Mouse (Mus musculus) hindbrain, postnatal 0 days (tissue): Measurements from ENCODE around the gene Plcg2. TPM values are rescaled to one million over a fixed set of nuclear protein-coding genes. Genes with fewer than 3 reads are reported as not detected.
A peak's percentile ranks its signal among the peaks of the same experiment; 100 is the strongest.

Source experiments
- ATAC-seq: fragments of 200-750 bp; cut with Nextera tagmentation; 2 replicates; pipeline ENCODE4 v1.8.0; 2017; ENCODE audit warnings: mild to moderate bottlenecking, moderate TSS enrichment, moderate library complexity
- DNase-seq: peaks from one replicate; pipeline ENCODE4 v3.0.0-alpha.2; 2015; ENCODE audit warnings: low spot score
- H3K27ac ChIP-seq: fragments of 300-500 bp; sonication (generic); 2 replicates; pipeline ENCODE4 v1.5.1; 2014; ENCODE audit warnings: mild to moderate bottlenecking
- H3K27me3 ChIP-seq: fragments of 300-500 bp; sonication (generic); 2 replicates; pipeline ENCODE4 v1.6.1; 2014; ENCODE audit warnings: low read length, mixed read lengths; ENCODE audit not compliant: insufficient read depth
- H3K36me3 ChIP-seq: fragments of 300-500 bp; sonication (generic); 2 replicates; pipeline ENCODE4 v1.6.1; 2014; ENCODE audit warnings: low read length, mixed read lengths; ENCODE audit not compliant: insufficient read depth
- H3K4me1 ChIP-seq: fragments of 300-500 bp; sonication (generic); 2 replicates; pipeline ENCODE4 v1.6.1; 2014; ENCODE audit warnings: antibody characterized with exemption, low read length, mixed read lengths; ENCODE audit not compliant: insufficient read depth
- H3K4me2 ChIP-seq: fragments of 300-500 bp; sonication (generic); 2 replicates; pipeline ENCODE4 v1.6.1; 2014; ENCODE audit warnings: low read depth, mild to moderate bottlenecking, low read length, moderate library complexity, mixed read lengths
- H3K4me3 ChIP-seq: fragments of 300-500 bp; sonication (generic); 2 replicates; pipeline ENCODE4 v1.5.1; 2014; ENCODE audit warnings: low read length
- H3K9ac ChIP-seq: fragments of 300-500 bp; sonication (generic); replicated peaks from 2 replicates; pipeline ENCODE4 v1.6.1; 2014; ENCODE audit warnings: mild to moderate bottlenecking, low read length, moderate library complexity, mixed read lengths
- H3K9me3 ChIP-seq: fragments of 300-500 bp; sonication (generic); 2 replicates; pipeline ENCODE4 v1.6.1; 2016; ENCODE audit warnings: low read length, mixed read lengths
- CTCF ChIP-seq: IDR thresholded peaks from 2 replicates; pipeline ENCODE4 v1.5.1; 2016; ENCODE audit warnings: antibody characterized with exemption, control low read depth, low read depth
- WGBS: fragments of 180-500 bp; shearing (Covaris S2); extraction: QIAGEN DNeasy Blood & Tissue Kit; methylation state at CpG from one replicate; pipeline ENCODE4 v1.1.7; 2014; 5-methylcytosine and 5-hydroxymethylcytosine counted together
- polyA plus RNA-seq: library from polyadenylated mRNA; unstranded; fragments of >200 nt; fragmentation: Nextera tagmentation; extraction: Ambion mirVana; gene quantifications from 2 replicates; pipeline ENCODE4 v1.2.1, GENCODE M21; 2015
- total RNA-seq: library from RNA; depleted of rRNA; stranded (reverse); fragments of >200 nt; gene quantifications from 2 replicates; pipeline ENCODE4 v1.2.3, GENCODE M21; 2014

Plcg2 gene
- total and polyA plus RNA-seq, 2 experiments from 2014 or later, result 1.5 to 2.5 TPM

DNA sequence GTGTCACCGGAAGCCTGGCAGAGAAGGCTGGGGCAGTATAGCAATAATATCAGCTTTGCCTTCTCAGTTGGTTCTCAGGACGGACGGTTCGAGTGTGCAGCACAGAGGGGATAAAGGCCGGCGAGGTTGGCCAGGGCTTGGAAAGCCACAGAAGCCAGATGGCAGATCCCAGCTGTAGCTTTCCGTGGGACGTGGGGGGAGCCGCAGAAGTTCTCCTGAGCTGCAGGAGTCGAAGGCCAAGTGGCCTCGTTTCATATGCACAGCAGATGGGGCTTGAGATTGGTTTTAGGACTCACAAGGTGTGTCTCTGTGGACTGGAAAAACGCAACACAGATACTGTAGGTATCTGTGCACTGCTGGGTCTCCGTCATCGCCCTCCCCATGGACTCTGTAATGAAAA, 106.6 kb downstream of the Plcg2 start:
- DNase-seq (peak; percentile 49), ATAC-seq (no peak)
- Histone ChIP-seq H3K27ac (peak overlapping the region; percentile 51), H3K36me3 (no peaks in the 10 kb centered on the region), H3K27me3 (no peaks in the 10 kb centered on the region), H3K4me1 (no peaks in the 10 kb centered on the region), H3K9me3 (no peaks in the 10 kb centered on the region), H3K4me3 (no peak overlapping the region), H3K9ac (no peak overlapping the region), H3K4me2 (0 out of 2 replicates have a peak overlapping the region, but pooled peaks have one; percentile 7)
- TF ChIP-seq CTCF, result no peak
- WGBS, result 69% methylated on average over 14 of the region's 14 CpGs

DNA sequence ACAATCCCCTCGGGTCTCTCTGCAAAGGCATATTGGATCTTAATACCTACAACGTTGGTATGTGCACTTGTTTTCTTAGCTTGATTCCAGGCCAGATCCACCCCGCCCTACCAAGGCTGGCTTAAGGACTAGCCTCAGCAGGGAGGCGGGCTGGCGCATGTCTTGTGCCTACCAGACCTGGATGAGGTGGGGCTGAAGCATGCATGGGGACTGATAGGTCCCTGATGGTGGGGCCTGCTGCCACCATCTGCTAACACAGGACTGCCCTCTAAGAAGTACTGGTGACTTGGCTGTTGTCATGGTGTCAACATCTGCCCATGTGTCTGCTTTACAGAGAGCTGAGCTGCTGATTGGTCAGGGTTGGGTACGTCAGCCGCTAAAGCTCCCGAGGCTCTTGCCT, 107.1 kb downstream of the Plcg2 start:
- no peak overlapping the region for H3K9ac ChIP-seq
- no peaks in the 10 kb centered on the region for H3K9me3 ChIP-seq
- no peaks in the 10 kb centered on the region for H3K4me1 ChIP-seq
- no peak overlapping the region for H3K4me3 ChIP-seq
- no peaks in the 10 kb centered on the region for H3K36me3 ChIP-seq
- WGBS, result 79% methylated on average over 8 of the region's 8 CpGs
- ATAC-seq (peak; percentile 64), DNase-seq (peak; percentile 37)
- no peak for TF ChIP-seq CTCF
- H3K27ac ChIP-seq, result peak overlapping the region; percentile 26; the same call in 1 of the 2 replicates
- H3K4me2 ChIP-seq, result no peak overlapping the region
- no peaks in the 10 kb centered on the region for H3K27me3 ChIP-seq

GRCm38 (mm10) chr8:117610506-117610905, 112.4 kb downstream of the Plcg2 start:
- 94% methylated on average over 10 of the region's 10 CpGs for WGBS
- H3K27me3 ChIP-seq, result no peaks in the 10 kb centered on the region
- no peak overlapping the region for H3K27ac ChIP-seq
- no peaks in the 10 kb centered on the region for H3K9me3 ChIP-seq
- H3K4me2 ChIP-seq, result no peak overlapping the region
- H3K9ac ChIP-seq, result no peak overlapping the region
- H3K4me1 ChIP-seq, result no peaks in the 10 kb centered on the region
- no peak overlapping the region for H3K4me3 ChIP-seq
- TF ChIP-seq CTCF, result no peak
- DNase-seq (no peak), ATAC-seq (no peak)
- no peaks in the 10 kb centered on the region for H3K36me3 ChIP-seq

GRCm38 (mm10) chr8:117612861-117613260, 114.8 kb downstream of the Plcg2 start:
- no peak for TF ChIP-seq CTCF
- Histone ChIP-seq H3K36me3 (no peaks in the 10 kb centered on the region), H3K9ac (no peak overlapping the region), H3K9me3 (no peaks in the 10 kb centered on the region), H3K4me1 (no peaks in the 10 kb centered on the region), H3K27ac (no peak overlapping the region), H3K27me3 (no peaks in the 10 kb centered on the region), H3K4me3 (no peak overlapping the region), H3K4me2 (no peak overlapping the region)
- 84% methylated on average over 12 of the region's 12 CpGs for WGBS
- no peak for DNase-seq
- no peak for ATAC-seq

- Histone ChIP-seq H3K27ac (no peak overlapping the region), H3K36me3 (no peaks in the 10 kb centered on the region), H3K4me1 (no peaks in the 10 kb centered on the region), H3K27me3 (no peaks in the 10 kb centered on the region), H3K9me3 (no peaks in the 10 kb centered on the region), H3K4me3 (no peak overlapping the region), H3K9ac (no peak overlapping the region), H3K4me2 (no peak overlapping the region)
- peak; percentile 92 for TF ChIP-seq CTCF
- peak; percentile 89 for DNase-seq
- peak; percentile 75 for ATAC-seq
- 59% methylated on average over 14 of the region's 14 CpGs for WGBS
Measured at GRCm38 (mm10) chr8:117626040-117626838, 128.1 kb downstream of the Plcg2 start.

- WGBS, result 48% methylated on average over 9 of the region's 9 CpGs
- DNase-seq, result peak; percentile 42
Measured at GRCm38 (mm10) chr8:117627096-117627495, 129.0 kb downstream of the Plcg2 start.

DNA sequence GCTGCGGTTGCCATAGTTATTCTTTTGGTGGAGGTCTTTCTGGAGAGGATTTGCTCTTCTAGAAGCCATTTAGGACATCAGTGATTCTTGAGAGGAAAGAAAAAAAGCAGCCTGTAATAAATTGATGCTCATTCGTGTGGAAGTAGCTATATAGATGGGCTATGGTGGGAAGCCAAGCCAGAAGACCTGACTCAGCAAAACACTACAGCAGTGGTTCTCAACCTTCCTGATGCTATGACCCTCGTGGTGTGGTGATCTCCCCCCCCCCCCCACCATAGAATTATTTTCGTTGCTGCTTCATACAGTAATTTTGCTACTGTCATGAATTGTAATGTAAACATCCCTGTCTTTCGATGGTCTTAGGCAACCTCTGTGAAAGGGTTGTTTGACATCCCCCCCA, 134.4 kb downstream of the Plcg2 start:
- Histone ChIP-seq H3K27ac (no peak overlapping the region), H3K27me3 (no peaks in the 10 kb centered on the region), H3K4me3 (no peak overlapping the region), H3K4me1 (no peaks in the 10 kb centered on the region), H3K36me3 (no peaks in the 10 kb centered on the region), H3K9me3 (no peaks in the 10 kb centered on the region), H3K4me2 (no peak overlapping the region), H3K9ac (no peak overlapping the region)
- TF ChIP-seq CTCF, result no peak
- DNase-seq (no peak), ATAC-seq (no peak)
- 84% methylated on average over 5 of the region's 5 CpGs for WGBS

More at GRCm38 (mm10) chr8:117627096-117627495, 129.0 kb downstream of the Plcg2 start:
- H3K4me3 ChIP-seq, result no peak overlapping the region
- TF ChIP-seq CTCF, result no peak
- no peaks in the 10 kb centered on the region for H3K36me3 ChIP-seq
- no peaks in the 10 kb centered on the region for H3K9me3 ChIP-seq
- H3K4me2 ChIP-seq, result no peak overlapping the region
- no peak overlapping the region for H3K9ac ChIP-seq
- no peak overlapping the region for H3K27ac ChIP-seq
- ATAC-seq, result no peak
- no peaks in the 10 kb centered on the region for H3K27me3 ChIP-seq
- no peaks in the 10 kb centered on the region for H3K4me1 ChIP-seq
